Mouse (Mus musculus) gastrocnemius, adult 8-10 months (tissue): ENCODE measurements around the gene Skint5. TPM values are rescaled to one million over a fixed set of nuclear protein-coding genes. Genes with fewer than 3 reads are reported as not detected.
"Not testable (repeated sequence)": the region's sequence is repeated elsewhere in the genome, so short reads cannot be mapped to it uniquely, and the experiment has no call there.

Experiments used
- DNase-seq, 2 experiments: peaks; one replicate each; pipeline ENCODE4 v3.0.0; 2022; ENCODE audit warnings: low spot score in 2 of 2
- total RNA-seq, 4 experiments: library from RNA; stranded (reverse); gene quantifications; 2 replicates each; pipeline ENCODE4 v1.2.4; 2022

Skint5 gene
- total RNA-seq, result not detected

DNA sequence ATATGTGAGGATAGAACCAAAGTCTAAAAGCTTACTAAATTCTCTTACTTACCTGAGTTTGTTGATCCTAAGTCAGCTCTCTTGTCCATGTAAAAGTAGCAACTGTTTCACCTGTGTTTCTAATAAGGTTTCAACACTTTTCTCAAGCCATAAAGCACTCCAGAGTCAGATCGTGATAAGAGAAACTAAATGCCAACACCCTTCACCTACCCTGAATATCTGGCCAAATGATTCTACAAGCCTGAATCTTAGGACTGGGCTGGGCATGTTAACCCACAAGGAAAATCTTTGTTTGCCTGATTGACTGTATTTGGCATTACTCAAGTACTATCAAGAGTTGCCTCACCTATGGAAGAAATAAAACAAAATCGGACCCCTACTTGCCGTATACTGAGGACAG is at the start of gene Skint5:
TSS of gene Skint5 (minus strand) at position 101 of the 400 bp plus-strand sequence.
- no peak for DNase-seq

DNA sequence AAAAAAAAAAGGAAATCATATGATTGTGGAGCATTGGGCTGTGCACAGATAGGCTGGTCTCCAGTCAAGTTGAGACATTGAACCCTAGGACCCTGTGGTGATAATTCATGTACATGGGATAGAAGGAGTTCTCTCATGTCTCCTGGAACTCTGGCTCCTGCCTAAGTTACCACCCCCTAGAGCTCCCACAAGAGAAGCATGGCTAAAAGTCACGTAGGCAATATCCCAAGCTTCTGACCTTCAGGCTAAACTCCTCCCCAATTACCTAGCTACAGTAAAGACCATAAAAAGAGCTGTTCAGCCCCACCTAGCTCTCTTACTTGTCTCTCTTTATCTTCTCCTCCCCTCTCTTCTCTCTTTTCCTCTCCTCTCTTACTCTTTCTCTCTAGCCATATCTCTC is 42.0 kb downstream of the Skint5 start:
- no peak for DNase-seq

GRCm38 (mm10) chr4:113764182-113764581 is 235.1 kb downstream of the Skint5 start:
- no peak for DNase-seq

DNA sequence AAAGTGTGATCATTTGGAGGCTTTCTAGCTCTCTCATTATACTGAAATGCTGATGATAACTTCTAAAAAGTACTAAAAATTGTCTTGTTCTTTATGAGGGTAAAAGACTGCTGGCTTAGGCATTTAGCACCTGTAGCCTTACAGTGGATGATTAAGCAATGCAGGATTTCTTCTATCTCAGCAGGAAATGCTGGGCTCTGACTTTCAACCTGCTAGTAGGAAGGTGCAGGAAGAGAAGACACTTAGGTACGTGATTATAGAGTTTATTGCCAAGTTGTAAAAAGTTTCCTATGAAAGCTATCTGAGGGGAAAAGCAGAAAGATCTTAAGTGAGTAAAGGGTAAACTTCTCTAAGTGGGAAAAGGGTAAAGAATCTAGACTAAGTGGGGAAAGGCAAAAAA is 235.6 kb downstream of the Skint5 start:
- no peak for DNase-seq

- not testable (repeated sequence) for DNase-seq
These were observed 551.1 kb downstream of the Skint5 start for GRCm38 (mm10) chr4:113448230-113448629.

Other genes with a start within 250 kb of the Skint5 start
- not detected for gene Skint11, start 163.9 kb upstream of the Skint5 start, total RNA-seq